Mouse (Mus musculus): ENCODE measurements around the gene Lrrc10.

DNA sequence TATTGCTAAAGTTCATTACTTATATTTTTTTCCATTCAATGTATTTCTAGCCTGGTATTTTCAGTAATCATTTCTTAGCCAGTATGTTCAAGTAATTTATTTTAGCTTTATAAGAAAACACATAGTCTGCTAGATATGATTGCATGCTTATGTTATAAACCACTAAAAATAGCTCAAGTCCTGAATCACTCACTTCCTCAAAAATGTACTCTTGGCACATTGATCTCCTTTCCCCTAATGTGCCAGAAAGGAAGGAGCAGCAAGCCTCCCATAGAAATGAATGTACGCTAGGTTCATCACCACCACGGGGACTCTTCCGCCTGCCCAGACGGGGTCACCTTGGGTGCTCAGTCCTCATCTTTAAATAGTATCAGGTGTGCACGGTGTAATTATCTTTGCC, 30.6 kb upstream of the Lrrc10 start:
- TF ChIP-seq CTCF (IDR thresholded peaks at IDR 0.05; ENCODE audit: extremely low read depth, insufficient read depth, insufficient read length, insufficient replicate concordance), result no peak
- no peak for TF ChIP-seq POLR2A (IDR thresholded peaks at IDR 0.05; ENCODE audit: low read depth, low read length)
